Mouse (Mus musculus) midbrain, embryonic 16.5 days (tissue): ENCODE results near the gene Ccdc43. TPM values are rescaled to one million over a fixed set of nuclear protein-coding genes. Genes with fewer than 3 reads are reported as not detected.

Experiments
- ATAC-seq: fragments of 200-750 bp; cut with Nextera tagmentation; 2 replicates; pipeline ENCODE4 v1.8.0; 2017; ENCODE audit warnings: moderate TSS enrichment
- H3K27ac ChIP-seq: fragments of 300-500 bp; sonication (generic); 2 replicates; pipeline ENCODE4 v1.5.1; 2014; ENCODE audit warnings: mild to moderate bottlenecking, low read length, mixed read lengths
- H3K27me3 ChIP-seq: fragments of 300-500 bp; sonication (generic); 2 replicates; pipeline ENCODE4 v1.6.1; 2014; ENCODE audit warnings: low read depth, low read length, mixed read lengths; ENCODE audit not compliant: control insufficient read depth, insufficient read depth
- H3K36me3 ChIP-seq: fragments of 300-500 bp; sonication (generic); 2 replicates; pipeline ENCODE4 v1.6.1; 2014; ENCODE audit warnings: mild to moderate bottlenecking, low read length, moderate library complexity, mixed read lengths; ENCODE audit not compliant: control insufficient read depth, insufficient read depth
- H3K4me1 ChIP-seq: fragments of 300-500 bp; sonication (generic); 2 replicates; pipeline ENCODE4 v1.6.1; 2014; ENCODE audit warnings: mild to moderate bottlenecking, low read length, mixed read lengths; ENCODE audit not compliant: control insufficient read depth, insufficient read depth
- H3K4me2 ChIP-seq: fragments of 300-500 bp; sonication (generic); 2 replicates; pipeline ENCODE4 v1.6.1; 2014; ENCODE audit warnings: mild to moderate bottlenecking, low read length, mixed read lengths
- H3K4me3 ChIP-seq: fragments of 300-500 bp; sonication (generic); 2 replicates; pipeline ENCODE4 v1.5.1; 2014; ENCODE audit warnings: low read depth, mild to moderate bottlenecking, low read length, moderate library complexity, mixed read lengths
- H3K9ac ChIP-seq: fragments of 300-500 bp; sonication (generic); 2 replicates; pipeline ENCODE4 v1.6.1; 2014; ENCODE audit warnings: low read depth, low read length, mixed read lengths
- H3K9me3 ChIP-seq: fragments of 300-500 bp; sonication (generic); replicated peaks from 2 replicates; pipeline ENCODE4 v1.6.1; 2014; ENCODE audit warnings: mild to moderate bottlenecking, low read length, mixed read lengths; ENCODE audit not compliant: control insufficient read depth, poor library complexity, severe bottlenecking
- WGBS: fragments of 180-500 bp; shearing (Covaris S2); extraction: QIAGEN DNeasy Blood & Tissue Kit; methylation state at CpG from one replicate; pipeline ENCODE4 v1.1.7; 2014; 5-methylcytosine and 5-hydroxymethylcytosine counted together
- polyA plus RNA-seq: library from polyadenylated mRNA; unstranded; fragments of >200 nt; fragmentation: Nextera tagmentation; extraction: Ambion mirVana; gene quantifications from 2 replicates; pipeline ENCODE4 v1.2.1, GENCODE M21; 2015

Gene Ccdc43
- polyA plus RNA-seq: 43.1 and 46.3 TPM in 2 replicates

DNA sequence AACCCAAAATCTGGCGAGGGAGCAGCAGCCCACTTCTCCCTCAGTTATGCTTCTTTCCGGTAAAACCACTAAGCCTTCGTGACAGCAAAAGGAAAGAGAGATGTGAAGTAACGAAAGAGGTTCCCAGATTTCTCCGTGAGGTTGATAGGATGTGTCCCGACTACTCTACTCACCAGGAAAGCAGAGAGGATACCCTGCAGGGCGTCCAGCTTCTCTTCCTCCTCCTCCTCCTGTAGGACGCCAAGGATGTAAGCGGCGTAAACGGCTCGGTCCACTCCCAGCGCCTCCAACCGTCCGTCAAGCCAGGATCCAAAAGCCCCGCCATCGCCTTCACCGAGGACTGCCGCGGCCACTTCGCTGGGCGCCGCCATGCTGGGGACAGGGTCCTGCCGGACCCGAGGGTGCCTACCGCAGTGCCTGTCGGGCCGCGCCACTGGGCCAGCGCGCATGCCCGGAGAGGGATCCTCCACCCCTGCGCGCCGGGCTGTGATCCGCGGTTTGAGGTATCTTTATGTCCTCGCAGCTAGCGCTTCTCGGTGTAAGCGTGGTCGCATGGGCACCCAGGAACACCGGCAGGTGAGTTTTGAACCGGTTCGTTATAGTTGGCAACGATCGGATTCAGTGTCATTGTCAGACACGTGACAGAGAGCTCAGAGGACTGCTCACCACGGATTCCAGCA is at the start of gene Ccdc43:
Ccdc43 (minus strand) TSS at position 445 of the 680 bp plus-strand sequence.
- Histone ChIP-seq H3K4me3 (peak within 1 kb of the TSS; percentile 69), H3K9me3 (no peaks in the 10 kb centered on the region), H3K27me3 (no peaks in the 10 kb centered on the region), H3K36me3 (no peaks in the 10 kb centered on the region), H3K9ac (peak within 1 kb of the TSS; percentile 87), H3K27ac (peak within 1 kb of the TSS; percentile 84), H3K4me1 (peaks cover 18% of the 10 kb centered on the region), H3K4me2 (peak within 1 kb of the TSS; percentile 69)
- WGBS: under 1% methylated on average over 49 of the region's 49 CpGs
- peak; percentile 99 for ATAC-seq

DNA sequence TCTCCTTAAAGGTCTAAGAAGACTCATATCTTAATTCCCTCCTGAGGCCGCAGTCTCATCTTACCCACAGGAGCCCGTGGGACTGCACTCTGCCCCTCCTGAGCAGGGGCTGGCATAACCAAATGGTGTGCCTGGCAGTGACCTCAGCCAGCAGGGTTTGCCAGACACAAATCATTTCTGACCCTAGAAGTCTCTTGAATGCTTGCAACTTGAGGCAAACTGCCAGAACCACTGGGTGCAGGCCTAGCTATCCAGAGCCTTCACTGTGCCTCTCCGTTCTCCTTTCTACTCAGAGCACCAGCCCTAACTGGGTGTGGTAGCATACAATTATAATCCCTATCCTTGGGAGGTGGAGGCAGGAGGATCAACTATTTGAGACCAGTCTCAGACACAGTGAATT is 47.2 kb upstream of the Ccdc43 start:
- 89% methylated on average over 3 of the region's 3 CpGs for WGBS
- no peak overlapping the region for H3K4me2 ChIP-seq
- no peak for ATAC-seq

DNA sequence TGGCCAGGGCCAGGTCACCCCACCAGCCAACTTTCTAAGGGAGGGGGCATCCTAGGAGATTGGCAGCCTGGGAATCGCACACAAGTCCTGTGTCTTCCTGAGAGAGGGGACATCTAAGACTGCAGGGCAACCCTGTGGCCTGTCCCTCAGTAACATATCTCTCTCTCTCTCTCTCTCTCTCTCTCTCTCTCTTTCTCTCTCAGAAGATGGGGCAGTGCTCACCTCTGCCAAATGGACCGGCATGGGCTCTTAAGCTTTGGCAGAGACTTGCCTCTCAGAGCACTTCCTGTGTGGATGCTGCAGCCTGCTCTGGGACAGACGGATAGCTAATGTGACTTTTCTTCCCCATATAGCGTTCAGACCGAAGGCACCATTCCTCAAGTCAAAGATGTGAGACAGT is 45.3 kb upstream of the Ccdc43 start:
- 85% methylated on average over 5 of the region's 5 CpGs for WGBS
- Histone ChIP-seq H3K4me3 (no peak overlapping the region), H3K27me3 (0 out of 2 replicates have a peak, but pooled peaks cover 3% of the 10 kb centered on the region), H3K4me1 (peaks cover 10% of the 10 kb centered on the region), H3K4me2 (no peak overlapping the region), H3K9ac (no peak overlapping the region), H3K9me3 (no peaks in the 10 kb centered on the region), H3K36me3 (no peaks in the 10 kb centered on the region), H3K27ac (no peak overlapping the region)
- no peak for ATAC-seq

More for the DNA sequence above, 47.2 kb upstream of the Ccdc43 start:
- H3K4me1 ChIP-seq: peaks cover 6% of the 10 kb centered on the region
- no peak overlapping the region for H3K4me3 ChIP-seq
- H3K36me3 ChIP-seq: no peaks in the 10 kb centered on the region
- no peak overlapping the region for H3K27ac ChIP-seq
- H3K9ac ChIP-seq: no peak overlapping the region
- H3K27me3 ChIP-seq: no peaks in the 10 kb centered on the region
- H3K9me3 ChIP-seq: no peaks in the 10 kb centered on the region

DNA sequence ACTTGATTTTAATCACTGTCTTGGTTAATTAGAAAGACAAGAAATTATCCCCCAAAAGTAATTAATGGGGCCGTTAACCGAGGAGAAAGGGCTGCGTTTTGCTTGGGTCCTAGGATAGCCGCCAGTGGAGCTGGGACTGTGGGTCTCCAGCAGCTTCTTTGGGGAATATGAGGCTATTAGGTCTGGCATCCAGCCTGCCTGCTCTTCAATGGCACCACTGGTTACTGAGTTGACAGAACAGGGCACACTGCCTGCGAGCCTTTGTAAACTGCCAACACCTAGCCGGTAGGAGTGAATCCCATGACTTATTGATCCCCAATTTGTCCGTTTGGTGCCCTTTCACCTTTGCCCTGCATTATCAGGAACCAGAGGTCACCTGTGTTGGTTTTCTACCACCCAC is 44.5 kb upstream of the Ccdc43 start:
- 0 out of 2 replicates have a peak, but pooled peaks cover 3% of the 10 kb centered on the region for H3K27me3 ChIP-seq
- H3K9ac ChIP-seq: no peak overlapping the region
- H3K4me2 ChIP-seq: no peak overlapping the region
- no peaks in the 10 kb centered on the region for H3K9me3 ChIP-seq
- peaks cover 10% of the 10 kb centered on the region for H3K4me1 ChIP-seq
- 62% methylated on average over 7 of the region's 7 CpGs for WGBS
- H3K36me3 ChIP-seq: no peaks in the 10 kb centered on the region
- H3K4me3 ChIP-seq: no peak overlapping the region
- no peak for ATAC-seq
- no peak overlapping the region for H3K27ac ChIP-seq

DNA sequence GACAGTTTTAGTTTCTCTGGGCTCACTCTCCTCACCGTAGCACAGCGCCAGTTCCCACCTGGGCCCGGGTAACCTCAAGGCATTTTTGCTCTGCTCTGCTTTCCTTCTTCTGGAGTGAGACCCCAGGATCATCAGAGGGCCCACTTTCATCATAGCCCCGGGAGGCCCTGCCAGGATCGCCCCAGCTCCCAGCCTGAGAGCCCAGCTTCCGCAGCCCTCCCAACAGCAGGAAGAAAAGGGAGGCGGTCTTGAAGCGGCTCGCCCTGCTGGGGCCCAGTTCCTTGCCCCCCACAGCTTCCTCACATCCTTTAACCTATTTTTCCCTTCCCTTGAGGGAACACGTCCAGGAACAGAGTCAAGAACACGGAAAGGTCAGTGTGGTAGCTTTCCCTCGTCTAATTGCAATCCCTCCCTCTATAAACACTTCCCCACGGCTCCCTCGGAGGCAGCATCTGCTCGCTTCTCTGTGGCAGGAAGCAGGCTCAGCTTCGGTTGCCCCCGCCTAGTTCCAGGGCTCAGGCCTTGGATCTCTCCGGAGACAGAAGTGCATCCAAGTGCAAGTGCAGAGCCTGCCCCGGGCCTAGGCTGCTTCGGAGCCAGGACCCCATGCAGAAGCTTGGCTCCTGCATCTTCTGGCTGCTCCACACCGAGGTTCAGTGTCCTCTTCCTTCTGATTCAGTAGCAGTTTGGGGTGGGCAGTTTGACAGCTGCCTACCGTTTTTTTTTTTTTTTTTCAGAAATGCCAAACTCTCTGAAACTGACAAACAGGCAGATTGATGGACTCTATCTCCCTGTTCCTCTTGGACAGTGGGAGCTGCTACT is 43.8 kb upstream of the Ccdc43 start:
- H3K4me3 ChIP-seq: no peak overlapping the region
- H3K9ac ChIP-seq: peak overlapping the region; percentile 35; the same call in 1 of the 2 replicates
- H3K4me1 ChIP-seq: peaks cover 10% of the 10 kb centered on the region
- no peaks in the 10 kb centered on the region for H3K9me3 ChIP-seq
- H3K4me2 ChIP-seq: 0 out of 2 replicates have a peak overlapping the region, but pooled peaks have one; percentile 12
- H3K27ac ChIP-seq: no peak overlapping the region
- 16% methylated on average over 22 of the region's 22 CpGs for WGBS
- 0 out of 2 replicates have a peak, but pooled peaks cover 3% of the 10 kb centered on the region for H3K27me3 ChIP-seq
- H3K36me3 ChIP-seq: no peaks in the 10 kb centered on the region
- ATAC-seq: no peak

DNA sequence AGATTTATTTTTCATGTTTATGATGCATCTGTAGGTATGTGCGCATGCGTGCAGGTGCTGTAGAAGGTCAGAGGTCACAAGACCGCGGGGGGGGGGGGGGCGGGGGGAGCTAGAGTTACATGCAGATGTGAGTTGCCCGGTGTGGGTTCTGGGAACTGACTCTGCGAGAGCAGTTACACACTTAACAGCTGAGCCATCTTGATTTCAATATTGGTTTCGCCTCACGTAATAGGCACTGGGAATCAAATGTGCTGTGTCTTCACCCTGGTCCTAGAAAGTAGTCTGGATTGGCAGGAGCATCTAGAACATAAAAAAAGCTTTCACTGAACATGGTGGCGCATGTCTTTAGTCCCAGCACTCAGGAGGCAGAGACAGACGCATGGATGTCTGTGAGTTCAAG is 43.1 kb upstream of the Ccdc43 start:
- no peak for ATAC-seq
- H3K27me3 ChIP-seq: 0 out of 2 replicates have a peak, but pooled peaks cover 3% of the 10 kb centered on the region
- WGBS: 47% methylated on average over 11 of the region's 11 CpGs
- H3K4me1 ChIP-seq: peaks cover 10% of the 10 kb centered on the region
- no peak overlapping the region for H3K27ac ChIP-seq
- no peak overlapping the region for H3K4me2 ChIP-seq
- H3K9ac ChIP-seq: no peak overlapping the region
- no peaks in the 10 kb centered on the region for H3K9me3 ChIP-seq
- no peak overlapping the region for H3K4me3 ChIP-seq
- H3K36me3 ChIP-seq: no peaks in the 10 kb centered on the region

DNA sequence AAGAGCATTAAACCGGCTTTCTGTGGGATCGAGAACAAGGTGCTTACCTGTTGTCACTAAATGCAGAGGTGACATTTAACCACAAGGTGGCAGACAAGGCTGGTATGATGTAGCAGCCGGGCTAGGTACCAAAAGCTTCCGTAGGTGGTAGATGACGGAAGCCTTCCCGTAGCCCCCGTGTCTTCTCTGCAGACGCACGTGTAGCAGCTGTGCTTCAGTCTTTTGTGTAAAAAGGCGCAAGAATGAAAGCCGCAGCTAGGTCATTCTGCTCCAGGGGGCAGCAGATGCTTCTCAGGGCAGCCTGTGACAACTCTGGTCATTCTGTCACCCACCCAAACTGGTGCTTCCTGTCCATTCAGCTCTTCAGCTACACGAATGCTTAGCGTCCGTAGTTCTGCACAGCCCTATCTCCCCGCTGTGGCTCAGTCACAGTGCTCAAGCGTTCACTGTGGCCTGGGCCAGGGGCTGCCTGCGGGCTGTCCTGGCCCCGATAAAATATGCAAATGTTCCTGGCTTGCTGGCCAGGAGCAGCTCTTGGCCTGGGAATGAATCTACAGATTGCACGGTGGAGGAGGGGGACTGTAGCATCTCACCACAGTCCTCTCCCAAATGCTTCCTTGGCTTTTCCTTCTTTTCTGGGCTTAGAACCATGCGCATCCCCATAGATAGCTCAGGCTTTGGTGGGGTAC is 41.8 kb upstream of the Ccdc43 start:
- 4% methylated on average over 20 of the region's 20 CpGs for WGBS
- Histone ChIP-seq H3K36me3 (no peaks in the 10 kb centered on the region), H3K4me3 (peak overlapping the region; percentile 31), H3K27me3 (0 out of 2 replicates have a peak, but pooled peaks cover 3% of the 10 kb centered on the region), H3K4me2 (peak overlapping the region; percentile 74), H3K9me3 (no peaks in the 10 kb centered on the region), H3K4me1 (peaks cover 10% of the 10 kb centered on the region), H3K9ac (peak overlapping the region; percentile 68), H3K27ac (peak overlapping the region; percentile 81)
- peak; percentile 87 for ATAC-seq

DNA sequence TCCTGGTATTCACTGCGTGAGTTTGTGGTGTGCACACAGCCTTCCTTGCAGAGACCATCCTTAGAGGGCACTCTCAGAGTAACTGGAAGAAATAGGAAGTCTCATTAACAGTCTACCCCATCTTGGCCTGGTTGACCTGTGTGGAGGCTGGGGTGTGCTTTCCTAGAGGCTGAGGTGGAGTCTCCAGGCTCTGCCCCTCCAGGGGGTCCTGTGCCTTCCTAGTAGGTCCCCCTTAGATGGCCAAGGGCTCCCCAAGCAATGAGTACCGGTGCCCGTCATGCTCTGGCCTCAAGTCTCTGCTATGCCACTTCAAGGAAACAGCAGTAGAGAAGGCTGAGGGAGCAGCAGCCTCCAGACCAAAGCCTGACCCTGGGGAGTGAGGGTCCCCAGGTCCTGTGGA is 40.5 kb upstream of the Ccdc43 start:
- Histone ChIP-seq H3K4me3 (no peak overlapping the region), H3K36me3 (no peaks in the 10 kb centered on the region), H3K4me2 (no peak overlapping the region), H3K9ac (no peak overlapping the region), H3K27me3 (0 out of 2 replicates have a peak, but pooled peaks cover 3% of the 10 kb centered on the region), H3K27ac (no peak overlapping the region), H3K9me3 (no peaks in the 10 kb centered on the region), H3K4me1 (peaks cover 10% of the 10 kb centered on the region)
- WGBS: 72% methylated on average over 3 of the region's 3 CpGs
- no peak for ATAC-seq
